Mouse (Mus musculus) bone marrow, adult 2 months (tissue): ENCODE measurements around the gene Pex3.

Source experiments
- CTCF ChIP-seq: fragments of 200-500 bp; IDR thresholded peaks from 2 replicates; pipeline ENCODE4 v1.5.1; 2011; ENCODE audit warnings: low read length, control low read depth; ENCODE audit not compliant: control insufficient read depth, insufficient read depth
- POLR2A ChIP-seq: fragments of 200-500 bp; IDR thresholded peaks from 2 replicates; pipeline ENCODE4 v1.6.1; 2011; ENCODE audit warnings: low read depth, mild to moderate bottlenecking, control low read depth, low read length, borderline replicate concordance; ENCODE audit not compliant: control insufficient read depth

DNA sequence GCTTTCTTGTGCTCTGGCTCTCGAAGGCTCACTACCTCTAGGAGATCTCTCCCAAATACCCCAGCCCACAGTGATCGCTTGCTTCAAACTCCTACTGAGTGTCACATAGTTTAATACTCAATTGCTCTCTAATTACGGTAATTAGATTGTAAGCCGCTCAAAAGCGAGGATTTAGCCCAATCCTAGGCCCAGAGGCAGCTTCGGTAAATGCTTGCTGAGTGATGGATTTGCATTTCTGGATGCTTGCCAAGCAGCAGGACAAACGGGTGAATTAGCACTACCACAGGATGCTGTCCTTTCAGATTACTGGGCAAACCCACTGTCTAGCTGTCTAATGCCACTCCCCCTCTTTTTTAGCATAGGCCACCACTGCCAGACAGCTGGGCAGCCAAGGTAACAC is 16.9 kb upstream of the Pex3 start:
- TF ChIP-seq CTCF (no peak), POLR2A (no peak)
